Mouse (Mus musculus) ES-CJ7 (cell line): ENCODE results near the gene Ciao2a.

Source experiments
- DNase-seq: peaks from one replicate; pipeline ENCODE4 v3.0.0; 2011; ENCODE audit warnings: low read depth, low spot score

Ciao2a gene

GRCm38 (mm10) chr9:66126456-66127192 lies at the start of gene Ciao2a, which contains the start of gene Snx1:
Gene Ciao2a (plus strand): TSS chr9:66126611.
Gene Snx1 (minus strand): TSS chr9:66126587.
- DNase-seq = peak; percentile 98

- no peak for DNase-seq
These were observed 48.3 kb upstream of the Ciao2a start for GRCm38 (mm10) chr9:66078072-66078471.

- no peak for DNase-seq
These were observed 47.9 kb upstream of the Ciao2a start for GRCm38 (mm10) chr9:66078493-66078892.

- no peak for DNase-seq
These were observed 45.5 kb upstream of the Ciao2a start for GRCm38 (mm10) chr9:66080804-66081459.

GRCm38 (mm10) chr9:66081999-66082398 lies 44.4 kb upstream of the Ciao2a start:
- no peak for DNase-seq

GRCm38 (mm10) chr9:66084171-66084570 lies 42.2 kb upstream of the Ciao2a start:
- DNase-seq = no peak

- no peak for DNase-seq
These were observed 39.3 kb upstream of the Ciao2a start for GRCm38 (mm10) chr9:66087062-66087461.

- DNase-seq = peak; percentile 75
These were observed 38.0 kb upstream of the Ciao2a start for GRCm38 (mm10) chr9:66088411-66088810.

- DNase-seq = no peak
These were observed 35.7 kb upstream of the Ciao2a start for GRCm38 (mm10) chr9:66090593-66091244.

- no peak for DNase-seq
These were observed 34.8 kb upstream of the Ciao2a start for GRCm38 (mm10) chr9:66091327-66092231.

- no peak for DNase-seq
These were observed 33.7 kb upstream of the Ciao2a start for GRCm38 (mm10) chr9:66092664-66093063.

GRCm38 (mm10) chr9:66101577-66101976 lies 24.8 kb upstream of the Ciao2a start:
- no peak for DNase-seq

GRCm38 (mm10) chr9:66102668-66103067 lies 23.7 kb upstream of the Ciao2a start:
- no peak for DNase-seq

GRCm38 (mm10) chr9:66104601-66105000 lies 21.8 kb upstream of the Ciao2a start:
- DNase-seq = no peak

GRCm38 (mm10) chr9:66105168-66105567 lies 21.2 kb upstream of the Ciao2a start:
- DNase-seq = no peak

- no peak for DNase-seq
These were observed 16.8 kb upstream of the Ciao2a start for GRCm38 (mm10) chr9:66109574-66109973.

GRCm38 (mm10) chr9:66110126-66110525 lies 16.3 kb upstream of the Ciao2a start:
- DNase-seq = no peak

GRCm38 (mm10) chr9:66110611-66111379 lies 15.6 kb upstream of the Ciao2a start:
- DNase-seq = no peak

GRCm38 (mm10) chr9:66114341-66114740 lies 12.1 kb upstream of the Ciao2a start:
- DNase-seq = no peak

GRCm38 (mm10) chr9:66116890-66117289 lies 9.5 kb upstream of the Ciao2a start:
- no peak for DNase-seq

- DNase-seq = no peak
These were observed 6.9 kb upstream of the Ciao2a start for GRCm38 (mm10) chr9:66119498-66119897.
